29 mouse cellular contexts compared by ENCODE assay signal in the genomic region with DNA sequence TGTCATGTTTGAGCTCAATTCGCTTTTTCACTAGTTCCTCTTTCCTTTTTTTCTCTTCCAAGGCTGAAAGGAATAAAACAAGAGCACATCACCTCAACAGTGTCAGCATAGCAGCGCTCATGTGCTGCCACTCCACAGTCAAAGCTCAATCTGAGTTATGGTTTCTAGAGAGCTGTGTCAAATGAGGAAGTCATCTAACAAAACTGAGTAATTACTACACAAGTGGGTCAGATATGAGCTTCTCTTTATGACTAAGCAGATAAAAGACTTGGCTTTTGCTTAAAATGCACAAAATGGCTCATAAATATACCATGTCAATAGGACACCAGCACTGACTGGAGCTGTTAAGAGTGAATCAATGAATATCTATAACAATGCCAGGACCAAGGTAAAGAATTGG. TPM values are rescaled to one million over a fixed set of nuclear protein-coding genes. Genes with fewer than 3 reads are reported as not detected.
A peak's percentile ranks its signal among the peaks of the same experiment; 100 is the strongest.
DNase-seq lines count a peak whose midpoint lies in the region; ATAC-seq lines count a peak whose summit lies in the region.
"Had no signal": no experiment of that assay in that cellular context is flagged by ENCODE, and none has a peak within 500 bp of the region (broad histone marks: within the 10 kb centered on the region; RNA-seq: fewer than 3 reads in every experiment).

No protein-coding gene starts in this region.

- no peak overlapping the region for H3K9ac ChIP-seq in intestine, embryonic 15.5 days
- H3K9ac ChIP-seq: embryonic facial prominence, embryonic 12.5 days; forebrain, embryonic 13.5 days; heart, embryonic 15.5 days; lung, embryonic 14.5 days had no signal

- H3K79me2 ChIP-seq in macrophage (ENCODE audit: inconsistent target), result peaks cover 64% of the 10 kb centered on the region

- H3K4me1 ChIP-seq in intestine, embryonic 15.5 days (replicated peaks), result peaks cover 22% of the 10 kb centered on the region

- ATAC-seq in intestine, embryonic 15.5 days, result peak; percentile 69
- ATAC-seq: forebrain, embryonic 13.5 days; hindbrain, embryonic 16.5 days had no signal

- H3K4me3 ChIP-seq in intestine, embryonic 15.5 days (replicated peaks), result no peak overlapping the region
- H3K4me3 ChIP-seq in macrophage (ENCODE audit: inconsistent target), result no peak overlapping the region
- H3K4me3 ChIP-seq: embryonic facial prominence, embryonic 12.5 days; erythroblast, embryonic 14.5 days; forebrain, embryonic 13.5 days; heart, adult 2 months; heart, embryonic 15.5 days; myocyte had no signal

- no peak overlapping the region for H3K4me2 ChIP-seq in intestine, embryonic 15.5 days (replicated peaks)
- H3K4me2 ChIP-seq: embryonic facial prominence, embryonic 12.5 days; forebrain, embryonic 13.5 days; heart, embryonic 15.5 days; lung, embryonic 14.5 days had no signal

- no peak overlapping the region for H3K27ac ChIP-seq in intestine, embryonic 15.5 days
- H3K27ac ChIP-seq in macrophage, result peak overlapping the region; percentile 27
- H3K27ac ChIP-seq: embryonic facial prominence, embryonic 12.5 days; heart, adult 2 months; heart, embryonic 15.5 days; stomach, postnatal 0 days had no signal

- no peaks in the 10 kb centered on the region for H3K9me3 ChIP-seq in intestine, embryonic 15.5 days
- H3K9me3 ChIP-seq: embryonic facial prominence, embryonic 12.5 days; forebrain, embryonic 13.5 days; heart, embryonic 15.5 days had no signal

- WGBS in intestine, embryonic 15.5 days, result 87% methylated on average over 2 of the region's 2 CpGs
- WGBS in macrophage (ENCODE audit: missing documents), result 5% methylated on average over 2 of the region's 2 CpGs

- no peaks in the 10 kb centered on the region for H3K27me3 ChIP-seq in intestine, embryonic 15.5 days (replicated peaks)
- H3K27me3 ChIP-seq: embryonic facial prominence, embryonic 12.5 days; forebrain, embryonic 13.5 days; heart, embryonic 15.5 days had no signal

- peak; percentile 63 for DNase-seq in A20 (ENCODE audit: low read depth, low spot score)
- peak; percentile 58 for DNase-seq in MEL-GATA-1-ER (ENCODE audit: extremely low read depth, low read depth)
- no peak for DNase-seq in ovary, postnatal 36 days (ENCODE audit: low spot score)
- no peak for DNase-seq in spleen, adult 18-20 months
- DNase-seq in lung, postnatal 4 days, result no peak
- DNase-seq in T-cell, adult 2 months (ENCODE audit: low spot score), result no peak
- DNase-seq: adrenal gland, postnatal 36 days; cerebellum, adult 18-20 months; gastrocnemius, postnatal 10 days; heart, adult 2 months; heart, postnatal 4 days; kidney, postnatal 4 days; lung, embryonic 14.5 days; lung, postnatal 36 days; midbrain, embryonic 14.5 days; right cerebral cortex, postnatal 25 days had no signal

- H3K36me3 ChIP-seq in intestine, embryonic 15.5 days, result peaks cover 26% of the 10 kb centered on the region
- peaks cover 42% of the 10 kb centered on the region for H3K36me3 ChIP-seq in macrophage (ENCODE audit: inconsistent target)

RNA-seq across cellular contexts. Expression of gene Spty2d1, which starts 9.3 kb away (rescaled TPM):
- polyA plus RNA-seq in intestine, embryonic 15.5 days (2015; fragmentation: Nextera tagmentation; extraction: Ambion mirVana), result 16.5 and 17.2 TPM in 2 replicates
- 100 to 1,000 TPM in 1 of 26 experiments, 10 to 100 TPM in 25; 22.0 to 116 (median 41.8) TPM for total RNA-seq in macrophage (2018; cell fraction: chromatin; rRNA removed)
- 10 to 100 TPM; 22.3 to 51.1 (median 30.6) TPM for total RNA-seq in macrophage (2018; cell fraction: cytosol; rRNA removed)
- total RNA-seq in macrophage (2018; cell fraction: nucleus; rRNA removed), result 10 to 100 TPM; 29.4 to 62.6 (median 40.1) TPM
- polyA plus RNA-seq in macrophage (2018), result 14.1 to 25.5 TPM (median 17.6 TPM) in 3 replicates

RNA-seq across cellular contexts. Expression of gene Gm9999, which starts 15.6 kb away (rescaled TPM):
- not detected in 2 replicates for polyA plus RNA-seq in intestine, embryonic 15.5 days (2015; fragmentation: Nextera tagmentation; extraction: Ambion mirVana)
- not detected for total RNA-seq in macrophage (2018; cell fraction: chromatin; rRNA removed)
- not detected for total RNA-seq in macrophage (2018; cell fraction: cytosol; rRNA removed)
- total RNA-seq in macrophage (2018; cell fraction: nucleus; rRNA removed), result not detected
- not detected in 3 replicates for polyA plus RNA-seq in macrophage (2018)
- total RNA-seq: adrenal gland, postnatal 36 days; gastrocnemius, postnatal 10 days; heart, adult 2 months; heart, postnatal 4 days; layer of hippocampus, postnatal 10 days had no signal
- polyA plus RNA-seq: embryonic facial prominence, embryonic 12.5 days; erythroblast, embryonic 14.5 days; forebrain, embryonic 13.5 days; heart, adult 2 months; heart, embryonic 15.5 days; hindbrain, embryonic 16.5 days; kidney, embryonic 14.5 days; limb, embryonic 11.5 days; lung, embryonic 14.5 days; midbrain, embryonic 14.5 days; myocyte; neural tube, embryonic 14.5 days; stomach, postnatal 0 days had no signal

RNA-seq across cellular contexts. Expression of gene Uevld, which starts 40.6 kb away (rescaled TPM):
- polyA plus RNA-seq in intestine, embryonic 15.5 days (2015; fragmentation: Nextera tagmentation; extraction: Ambion mirVana), result 10.3 and 11.2 TPM in 2 replicates
- 10 to 100 TPM in 16 of 26 experiments, 1 to 10 TPM in 10; 2.2 to 21.6 (median 12.7) TPM for total RNA-seq in macrophage (2018; cell fraction: chromatin; rRNA removed)
- total RNA-seq in macrophage (2018; cell fraction: cytosol; rRNA removed), result 10 to 100 TPM in 1 of 26 experiments, 1 to 10 TPM in 25; 4.0 to 10.1 (median 6.1) TPM
- 10 to 100 TPM in 10 of 26 experiments, 1 to 10 TPM in 16; 2.9 to 26.9 (median 7.7) TPM for total RNA-seq in macrophage (2018; cell fraction: nucleus; rRNA removed)
- 6.1 to 6.9 TPM (median 6.4 TPM) in 3 replicates for polyA plus RNA-seq in macrophage (2018)

RNA-seq across cellular contexts. Expression of gene Tmem86a, which starts 51.5 kb away (rescaled TPM):
- 48.8 and 50.4 TPM in 2 replicates for polyA plus RNA-seq in intestine, embryonic 15.5 days (2015; fragmentation: Nextera tagmentation; extraction: Ambion mirVana)
- 10 to 100 TPM in 15 of 26 experiments, 1 to 10 TPM in 11; 1.0 to 51.2 (median 11.9) TPM for total RNA-seq in macrophage (2018; cell fraction: chromatin; rRNA removed)
- total RNA-seq in macrophage (2018; cell fraction: cytosol; rRNA removed), result 100 to 1,000 TPM in 22 of 26 experiments, 10 to 100 TPM in 4; 59.2 to 274 (median 187) TPM
- 100 to 1,000 TPM in 11 of 26 experiments, 10 to 100 TPM in 14, 1 to 10 TPM in 1; 7.5 to 190 (median 90.8) TPM for total RNA-seq in macrophage (2018; cell fraction: nucleus; rRNA removed)
- polyA plus RNA-seq in macrophage (2018), result 125 to 195 TPM (median 135 TPM) in 3 replicates

Comparison
In these comparisons a context has a peak if more than half of its experiments do, and no peak if none do; other contexts are left out.
1. DNase-seq: peak in A20 (single experiment) and MEL-GATA-1-ER (single experiment); none in ovary, postnatal 36 days (single experiment), spleen, adult 18-20 months (0 of 2), lung, postnatal 4 days (0 of 2) and T-cell, adult 2 months (single experiment).